Mouse (Mus musculus) mouse trophoblast stem cell (cell line): ENCODE data around the gene Knstrn.

ENCODE experiments used
- in situ Hi-C, 2 experiments: fragments of 300-500 bp; cut with MseI, MboI; formaldehyde crosslinking; loops; 2 replicates in 1 of 2; 3 replicates in 1 of 2; pipeline ENCODE4 v1.15.1; 2025

The Knstrn gene

GRCm38 (mm10) chr2:118790551-118791525 lies 23.0 kb upstream of the Knstrn start:
- in situ Hi-C loops: no loop called here

- in situ Hi-C loops: no loop called here
Measured at GRCm38 (mm10) chr2:118791591-118792258, 22.1 kb upstream of the Knstrn start.

GRCm38 (mm10) chr2:118792259-118792613 lies 21.6 kb upstream of the Knstrn start:
- in situ Hi-C loops: no loop called here

GRCm38 (mm10) chr2:118793636-118794035 lies 20.2 kb upstream of the Knstrn start:
- in situ Hi-C loops: no loop called here

- in situ Hi-C loops: no loop called here
Measured at GRCm38 (mm10) chr2:118802542-118803118, 11.2 kb upstream of the Knstrn start.

GRCm38 (mm10) chr2:118804474-118804873 lies 9.3 kb upstream of the Knstrn start:
- in situ Hi-C loops: no loop called here

GRCm38 (mm10) chr2:118805137-118805536 lies 8.7 kb upstream of the Knstrn start:
- in situ Hi-C loops: no loop called here

GRCm38 (mm10) chr2:118805756-118806155 lies 8.0 kb upstream of the Knstrn start:
- in situ Hi-C loops: no loop called here

GRCm38 (mm10) chr2:118806860-118807259 lies 6.9 kb upstream of the Knstrn start:
- in situ Hi-C loops: no loop called here

- in situ Hi-C loops: no loop called here
Measured at GRCm38 (mm10) chr2:118810861-118811260, 2.9 kb upstream of the Knstrn start.

- in situ Hi-C loops: no loop called here
Measured at GRCm38 (mm10) chr2:118812724-118813123, 1.1 kb upstream of the Knstrn start.

GRCm38 (mm10) chr2:118822800-118823199 lies 9.0 kb downstream of the Knstrn start:
- in situ Hi-C loops: no loop called here

- in situ Hi-C loops: no loop called here
Measured at GRCm38 (mm10) chr2:118824396-118824795, 10.6 kb downstream of the Knstrn start.

- in situ Hi-C loops: no loop called here
Measured at GRCm38 (mm10) chr2:118829096-118829495, 15.3 kb downstream of the Knstrn start.

- in situ Hi-C loops: no loop called here
Measured at GRCm38 (mm10) chr2:118834061-118834460, 20.3 kb downstream of the Knstrn start.

GRCm38 (mm10) chr2:118835115-118835514 lies 21.3 kb downstream of the Knstrn start:
- in situ Hi-C loops: no loop called here

- in situ Hi-C loops: no loop called here
Measured at GRCm38 (mm10) chr2:118838330-118838729, 24.5 kb downstream of the Knstrn start.

GRCm38 (mm10) chr2:118841186-118841585 lies 27.4 kb downstream of the Knstrn start:
- in situ Hi-C loops: no loop called here

- in situ Hi-C loops: no loop called here
Measured at GRCm38 (mm10) chr2:118841774-118842173, 28.0 kb downstream of the Knstrn start.

- in situ Hi-C loops: no loop called here
Measured at GRCm38 (mm10) chr2:118844427-118844826, 30.6 kb downstream of the Knstrn start.

- in situ Hi-C loops: no loop called here
Measured at GRCm38 (mm10) chr2:118846246-118846645, 32.4 kb downstream of the Knstrn start.

- in situ Hi-C loops: no loop called here
Measured at GRCm38 (mm10) chr2:118851756-118852155, 38.0 kb downstream of the Knstrn start.
